Mouse (Mus musculus) megakaryocyte, embryonic 14.5 days (primary cell): ENCODE results near the gene Tnni2.

Source experiments
- FLI1 ChIP-seq: IDR thresholded peaks from 2 replicates; pipeline ENCODE4 v1.6.1; 2012; ENCODE audit warnings: low read length, inconsistent platforms, mixed read lengths
- GATA1 ChIP-seq: IDR thresholded peaks from 3 replicates; pipeline ENCODE4 v1.6.1; 2012; ENCODE audit warnings: mixed read lengths, low read length, inconsistent platforms, borderline replicate concordance

DNA sequence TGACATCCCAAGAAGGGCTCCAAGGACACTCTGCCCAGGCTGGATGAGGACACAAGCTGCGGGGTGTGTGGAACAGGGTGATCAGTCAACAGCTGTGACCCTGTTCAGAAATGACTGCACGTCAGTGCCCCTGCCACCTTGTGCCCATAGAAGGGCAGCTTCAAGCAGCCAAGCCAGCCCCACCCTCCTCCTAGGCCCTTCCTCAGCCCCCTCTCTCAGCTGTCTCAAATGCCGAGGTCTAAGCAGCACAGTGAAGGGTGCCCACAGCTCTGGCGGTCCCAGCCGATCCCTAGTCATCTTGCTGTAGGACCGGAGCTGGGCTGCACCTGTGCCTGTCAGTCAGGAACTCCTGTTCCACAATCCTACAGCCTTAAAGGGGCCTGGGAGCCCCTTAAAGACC is 20.6 kb downstream of the Tnni2 start:
- TF ChIP-seq GATA1 (no peak), FLI1 (no peak)
